Mouse (Mus musculus): ENCODE data around the gene Cdkl4. TPM values are rescaled to one million over a fixed set of nuclear protein-coding genes. Genes with fewer than 3 reads are reported as not detected.

Gene Cdkl4
- total RNA-seq (2012; rRNA removed): 0.36 and 0.42 TPM in 2 replicates
- polyA plus RNA-seq (2012; ENCODE audit: insufficient read depth in 1 of 2, insufficient read length in 2 of 2, low read depth in 1 of 2, low replicate concordance in 2 of 2, missing spikeins in 1 of 2): under 1 TPM in 1 of 2 experiments, not detected in 1; 0.71 TPM

GRCm38 (mm10) chr17:80577639-80578038, at the start of gene Cdkl4:
Gene Cdkl4, minus strand, starts transcription at chr17:80577813.
- Histone ChIP-seq H3K9me3 (replicated peaks; ENCODE audit: insufficient read depth, low read length) (no peaks in the 10 kb centered on the region), H3K9ac (ENCODE audit: control insufficient read depth, low read depth, low read length, poor library complexity, severe bottlenecking) (no peak within 1 kb of the TSS), H3K36me3 (ENCODE audit: control insufficient read depth in 1 of 2, insufficient read depth in 2 of 2, low read length in 2 of 2) (no peaks in the 10 kb centered on the region), H3K4me1 (ENCODE audit: control insufficient read depth in 1 of 2, insufficient read depth in 2 of 2, low read length in 2 of 2) (no peaks in the 10 kb centered on the region), H3K27me3 (ENCODE audit: control insufficient read depth in 1 of 2, insufficient read depth in 2 of 2, low read length in 2 of 2) (no peaks in the 10 kb centered on the region), H3K27ac (ENCODE audit: control insufficient read depth, low read depth, low read length) (no peak within 1 kb of the TSS), H3K79me2 (ENCODE audit: control insufficient read depth, insufficient read depth, low read length, poor library complexity) (no peaks in the 10 kb centered on the region), H3K4me3 (ENCODE audit: control insufficient read depth in 1 of 2, insufficient read depth in 1 of 2, low read depth in 2 of 2, low read length in 2 of 2) (no peak within 1 kb of the TSS)
- no peak for DNase-seq (ENCODE audit: low read depth, low spot score)
- TF ChIP-seq MYB (IDR thresholded peaks at IDR 0.05; ENCODE audit: low read depth, low read length) (no peak), ZC3H11A (IDR thresholded peaks at IDR 0.05; ENCODE audit: low read depth, low read length) (no peak), POLR2AphosphoS2 (IDR thresholded peaks at IDR 0.05; ENCODE audit: low read length) (no peak), ZKSCAN1 (IDR thresholded peaks at IDR 0.05; ENCODE audit: low read depth, low read length) (no peak), UBTF (IDR thresholded peaks at IDR 0.05; ENCODE audit: borderline replicate concordance, insufficient read depth, low read depth, low read length) (no peak), GATA1 (IDR thresholded peaks at IDR 0.05; ENCODE audit: low read depth, low read length) (no peak), CHD2 (IDR thresholded peaks at IDR 0.05; ENCODE audit: low read length) (no peak), TCF12 (IDR thresholded peaks at IDR 0.05; ENCODE audit: low read depth, low read length) (no peak)

- Histone ChIP-seq H3K4me1 (ENCODE audit: control insufficient read depth in 1 of 2, insufficient read depth in 2 of 2, low read length in 2 of 2) (no peaks in the 10 kb centered on the region), H3K27ac (ENCODE audit: control insufficient read depth, low read depth, low read length) (no peak overlapping the region), H3K36me3 (ENCODE audit: control insufficient read depth in 1 of 2, insufficient read depth in 2 of 2, low read length in 2 of 2) (no peaks in the 10 kb centered on the region), H3K4me3 (ENCODE audit: control insufficient read depth in 1 of 2, insufficient read depth in 1 of 2, low read depth in 2 of 2, low read length in 2 of 2) (no peak overlapping the region), H3K79me2 (ENCODE audit: control insufficient read depth, insufficient read depth, low read length, poor library complexity) (no peaks in the 10 kb centered on the region), H3K9me3 (replicated peaks; ENCODE audit: insufficient read depth, low read length) (no peaks in the 10 kb centered on the region), H3K9ac (ENCODE audit: control insufficient read depth, low read depth, low read length, poor library complexity, severe bottlenecking) (no peak overlapping the region), H3K27me3 (ENCODE audit: control insufficient read depth in 1 of 2, insufficient read depth in 2 of 2, low read length in 2 of 2) (no peaks in the 10 kb centered on the region)
- no peak for DNase-seq (ENCODE audit: low read depth, low spot score)
- TF ChIP-seq JUND (IDR thresholded peaks at IDR 0.05; ENCODE audit: low read depth, low read length): no peak
- TF ChIP-seq USF1 (IDR thresholded peaks at IDR 0.05; ENCODE audit: low read depth, low read length): no peak
- no peak for TF ChIP-seq SIN3A (IDR thresholded peaks at IDR 0.05; ENCODE audit: low read length)
- no peak for TF ChIP-seq TAL1 (IDR thresholded peaks at IDR 0.05; ENCODE audit: low read length)
- TF ChIP-seq ZC3H11A (IDR thresholded peaks at IDR 0.05; ENCODE audit: low read depth, low read length): no peak
Observed at GRCm38 (mm10) chr17:80624979-80625378, 47.4 kb upstream of the Cdkl4 start.

- no peaks in the 10 kb centered on the region for H3K4me1 ChIP-seq (ENCODE audit: control insufficient read depth in 1 of 2, insufficient read depth in 2 of 2, low read length in 2 of 2)
- TF ChIP-seq UBTF (IDR thresholded peaks at IDR 0.05; ENCODE audit: borderline replicate concordance, insufficient read depth, low read depth, low read length) (no peak), POLR2A (IDR thresholded peaks at IDR 0.05; ENCODE audit: control insufficient read depth in 1 of 2, insufficient read depth in 1 of 2, low read depth in 1 of 2, low read length in 2 of 2, poor library complexity in 1 of 2) (no peak), MAX (IDR thresholded peaks at IDR 0.05; ENCODE audit: low read length) (no peak), SIN3A (IDR thresholded peaks at IDR 0.05; ENCODE audit: low read length) (no peak)
- H3K27ac ChIP-seq (ENCODE audit: control insufficient read depth, low read depth, low read length): no peak overlapping the region
- H3K9me3 ChIP-seq (replicated peaks; ENCODE audit: insufficient read depth, low read length): no peaks in the 10 kb centered on the region
- H3K27me3 ChIP-seq (ENCODE audit: control insufficient read depth in 1 of 2, insufficient read depth in 2 of 2, low read length in 2 of 2): no peaks in the 10 kb centered on the region
- H3K4me3 ChIP-seq (ENCODE audit: control insufficient read depth in 1 of 2, insufficient read depth in 1 of 2, low read depth in 2 of 2, low read length in 2 of 2): no peak overlapping the region
- no peaks in the 10 kb centered on the region for H3K79me2 ChIP-seq (ENCODE audit: control insufficient read depth, insufficient read depth, low read length, poor library complexity)
- no peaks in the 10 kb centered on the region for H3K36me3 ChIP-seq (ENCODE audit: control insufficient read depth in 1 of 2, insufficient read depth in 2 of 2, low read length in 2 of 2)
- DNase-seq (ENCODE audit: low read depth, low spot score): no peak
- no peak overlapping the region for H3K9ac ChIP-seq (ENCODE audit: control insufficient read depth, low read depth, low read length, poor library complexity, severe bottlenecking)
Observed at GRCm38 (mm10) chr17:80621691-80622090, 44.1 kb upstream of the Cdkl4 start.
